Mouse (Mus musculus) brain, embryonic 18.5 days (tissue): ENCODE measurements around the gene Nol6.
"Not testable (repeated sequence)": the region's sequence is repeated elsewhere in the genome, so short reads cannot be mapped to it uniquely, and the experiment has no call there.

ENCODE experiments used
- DNase-seq: peaks from one replicate; pipeline ENCODE4 v3.0.0-alpha.2; 2012; ENCODE audit warnings: low read depth, low spot score

The Nol6 gene

DNA sequence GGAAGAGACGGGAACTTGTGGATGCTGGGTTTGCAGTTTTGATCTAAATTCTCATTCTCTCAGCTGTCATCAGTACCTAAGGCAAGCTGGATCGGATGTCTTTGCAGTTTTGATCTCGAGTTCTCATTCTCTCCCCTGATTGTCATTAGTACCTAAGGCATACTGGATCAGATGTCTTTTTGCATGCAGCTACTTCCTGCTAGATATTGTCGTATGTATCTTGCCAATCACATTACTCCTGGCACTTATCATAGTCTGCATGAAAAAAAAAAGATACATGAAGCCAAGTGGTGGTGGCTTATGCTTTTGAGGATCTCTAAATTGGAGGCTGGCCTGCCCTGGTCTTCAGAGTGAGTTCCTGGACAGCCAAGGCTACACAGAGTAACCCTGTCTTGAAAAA is 39.4 kb downstream of the Nol6 start:
- no peak for DNase-seq

GRCm38 (mm10) chr4:41082803-41083202 is 41.5 kb downstream of the Nol6 start:
- not testable (repeated sequence) for DNase-seq

GRCm38 (mm10) chr4:41081733-41082132 is 42.5 kb downstream of the Nol6 start:
- no peak for DNase-seq

GRCm38 (mm10) chr4:41078726-41079125 is 45.5 kb downstream of the Nol6 start:
- no peak for DNase-seq

DNA sequence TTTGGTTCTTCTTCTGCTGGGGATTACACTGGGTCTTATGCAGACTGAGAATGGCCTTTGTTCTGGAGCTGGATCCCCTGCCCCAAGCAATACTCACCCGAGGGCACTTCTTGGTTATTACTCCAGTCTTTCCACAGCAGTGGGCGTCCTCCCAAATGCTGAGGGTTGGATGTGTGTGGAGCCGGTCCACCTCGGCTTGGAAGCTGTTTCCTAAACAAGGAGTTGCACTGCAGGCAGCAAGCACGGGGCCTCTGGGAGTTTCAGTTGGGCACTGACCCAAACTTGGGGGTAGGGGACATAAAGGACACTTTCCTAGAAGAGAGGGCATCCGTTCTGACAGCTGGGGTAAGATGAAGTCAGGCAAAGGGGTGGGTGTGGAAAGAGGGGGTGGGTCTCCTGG is 49.8 kb downstream of the Nol6 start:
- DNase-seq: no peak

GRCm38 (mm10) chr4:41073008-41073817 is 51.0 kb downstream of the Nol6 start:
- DNase-seq: no peak

DNA sequence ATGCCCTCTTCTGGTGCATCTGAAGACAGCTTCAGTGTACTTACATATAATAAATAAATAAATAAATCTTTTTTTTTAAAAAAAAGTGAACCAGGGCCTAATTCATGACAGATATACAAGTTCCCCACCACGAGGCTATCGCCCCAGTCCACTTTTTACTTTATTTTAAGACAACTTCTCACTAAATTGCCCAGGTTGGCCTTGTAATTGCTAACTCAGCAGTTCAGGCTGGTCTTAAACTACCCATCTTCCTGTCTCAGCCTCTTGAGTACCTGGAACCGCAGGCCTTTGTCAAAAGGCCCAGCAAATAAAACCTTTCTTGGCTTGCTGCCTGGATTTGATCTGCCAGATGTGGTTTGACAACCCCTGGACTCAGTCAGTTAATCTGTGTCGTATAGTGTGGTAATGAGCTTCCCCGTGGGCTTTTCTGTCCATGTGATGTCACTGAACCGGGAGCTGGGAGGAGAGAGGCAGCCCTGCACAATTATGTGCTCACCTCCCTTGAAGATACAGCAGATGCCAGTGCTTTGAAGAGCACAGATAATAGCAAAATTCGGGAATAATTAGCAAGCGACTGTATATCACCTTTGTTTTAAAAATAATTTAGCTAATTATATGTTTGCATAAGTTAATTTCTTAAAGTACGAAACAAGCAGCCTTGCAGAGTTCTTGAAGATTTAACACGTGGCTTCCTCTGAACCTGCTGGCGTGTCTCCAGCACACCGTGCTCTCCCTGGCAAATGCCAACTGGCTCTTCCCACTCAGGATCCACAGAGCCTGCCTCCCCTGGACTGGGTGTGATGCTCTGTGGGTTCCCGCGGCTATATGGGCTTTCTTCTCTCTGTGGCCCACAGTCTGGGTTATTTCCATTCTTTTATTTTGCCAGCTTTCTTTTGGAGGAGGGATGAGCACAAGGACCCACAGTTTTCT is 52.5 kb downstream of the Nol6 start:
- no peak for DNase-seq

GRCm38 (mm10) chr4:41065196-41065595 is 59.1 kb downstream of the Nol6 start:
- DNase-seq: no peak
